Mouse (Mus musculus): ENCODE data around the gene Mettl27. TPM values are rescaled to one million over a fixed set of nuclear protein-coding genes. Genes with fewer than 3 reads are reported as not detected.

The Mettl27 gene
- polyA plus RNA-seq, 1 experiment from 2014 or later: 11.8 TPM

DNA sequence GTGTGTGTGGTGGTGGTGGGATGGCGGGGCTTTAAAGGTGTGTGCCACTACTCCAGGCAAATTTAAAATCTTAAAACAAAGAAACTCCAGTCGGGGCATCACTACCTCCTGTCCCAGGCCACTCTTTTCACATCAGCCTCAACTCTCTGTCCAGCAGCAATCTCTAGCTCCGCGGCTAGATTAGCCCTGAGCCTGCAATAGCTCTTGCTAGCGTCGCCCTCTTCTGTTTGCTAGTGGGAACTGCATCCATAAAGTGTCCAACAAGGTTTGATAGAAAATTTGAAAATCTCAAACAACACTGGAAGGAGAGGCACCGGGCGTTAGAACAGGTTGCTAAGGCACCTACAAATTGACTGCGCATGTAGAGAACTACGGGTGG, 33.3 kb downstream of the Mettl27 start:
- Histone ChIP-seq H3K9me3 (no peaks in the 10 kb centered on the region), H3K27ac (no peak overlapping the region), H3K4me1 (peaks cover 30% of the 10 kb centered on the region), H3K36me3 (replicated peaks) (no peaks in the 10 kb centered on the region), H3K27me3 (ENCODE audit: poor library complexity, severe bottlenecking) (peaks cover 15% of the 10 kb centered on the region; the same call in 1 of the 2 replicates), H3K4me3 (peak overlapping the region; percentile 43)
- peak; percentile 70 for DNase-seq (ENCODE audit: extremely low spot score, low spot score)
- 6% methylated on average over 10 of the region's 10 CpGs for WGBS

DNA sequence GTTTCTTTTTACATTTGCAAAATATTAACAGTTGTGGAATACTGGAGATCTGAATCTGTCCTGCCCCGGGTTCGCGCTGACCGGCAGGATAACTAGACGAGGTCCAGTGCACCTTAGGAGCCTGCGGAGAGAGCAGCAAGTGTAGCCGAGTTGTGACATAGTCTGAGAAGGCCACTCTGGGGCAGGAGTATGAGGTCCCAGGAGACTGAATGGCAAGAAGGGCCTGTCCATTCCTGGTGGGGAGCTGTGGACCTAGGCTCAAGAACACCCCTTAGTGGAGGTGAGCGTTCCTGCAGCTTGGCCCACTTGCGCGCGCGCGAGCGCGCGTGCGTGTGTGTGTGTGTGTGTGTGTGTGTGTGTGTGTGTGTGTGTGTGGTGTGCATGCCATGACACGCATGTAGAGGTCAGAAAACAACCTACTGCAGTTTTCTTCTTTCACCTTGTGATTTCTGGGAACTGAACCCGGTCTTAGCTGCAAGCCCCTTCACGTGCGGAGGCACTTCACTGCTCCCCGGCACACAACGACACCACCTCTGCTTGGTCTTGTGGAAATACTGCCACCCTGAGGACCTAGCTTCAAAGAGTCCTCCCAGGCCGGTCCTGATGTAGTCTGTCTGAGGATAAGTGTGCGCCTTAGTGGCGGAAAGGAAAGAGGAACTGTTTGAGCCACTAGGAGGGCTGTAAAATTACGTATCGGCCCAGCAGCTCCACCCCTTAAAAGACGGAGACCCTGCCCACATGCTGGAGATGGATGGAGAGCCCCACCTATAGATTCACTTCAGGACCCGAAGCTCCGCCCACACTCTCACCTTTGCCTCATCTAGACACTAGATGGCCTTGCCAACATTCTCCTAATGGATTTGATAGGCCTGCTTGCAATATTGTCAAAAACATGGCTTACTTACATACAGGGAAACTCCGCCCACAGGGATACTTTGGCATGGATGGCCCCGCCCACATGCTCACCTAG, 34.0 kb downstream of the Mettl27 start:
- Histone ChIP-seq H3K27me3 (ENCODE audit: poor library complexity, severe bottlenecking) (peaks cover 15% of the 10 kb centered on the region; the same call in 1 of the 2 replicates), H3K27ac (peak overlapping the region; percentile 12; the same call in 1 of the 2 replicates), H3K4me1 (peaks cover 30% of the 10 kb centered on the region), H3K4me3 (peak overlapping the region; percentile 43), H3K9me3 (no peaks in the 10 kb centered on the region), H3K36me3 (replicated peaks) (no peaks in the 10 kb centered on the region)
- peak; percentile 47 for DNase-seq (ENCODE audit: extremely low spot score, low spot score)
- WGBS: 2% methylated on average over 33 of the region's 33 CpGs

- Histone ChIP-seq H3K9me3 (no peaks in the 10 kb centered on the region), H3K4me3 (no peak overlapping the region), H3K27me3 (ENCODE audit: poor library complexity, severe bottlenecking) (peaks cover 15% of the 10 kb centered on the region; the same call in 1 of the 2 replicates), H3K36me3 (replicated peaks) (no peaks in the 10 kb centered on the region), H3K27ac (no peak overlapping the region), H3K4me1 (peaks cover 30% of the 10 kb centered on the region)
- DNase-seq (ENCODE audit: extremely low spot score, low spot score): no peak
- 80% methylated on average over 20 of the region's 20 CpGs for WGBS
These were observed 35.2 kb downstream of the Mettl27 start for GRCm38 (mm10) chr5:134967164-134967944.

DNA sequence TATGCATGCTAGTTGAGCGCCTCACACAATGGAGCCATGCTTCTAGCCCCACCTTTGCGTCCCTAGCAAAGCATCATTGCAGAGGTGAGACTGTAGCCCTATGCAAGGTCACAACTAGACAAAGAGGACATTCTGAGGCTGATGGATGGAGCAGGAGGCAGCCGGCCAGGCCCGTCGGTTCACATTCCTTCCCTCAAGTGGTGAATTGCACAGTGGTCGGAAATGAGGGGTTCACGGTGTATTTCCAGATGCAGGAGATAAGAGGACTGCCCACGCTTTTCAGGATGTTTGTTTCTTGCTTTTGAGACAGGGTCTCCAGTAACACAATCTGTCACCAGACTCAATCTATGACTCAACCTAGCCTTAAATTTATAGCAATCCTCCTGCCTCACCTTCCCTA, 38.5 kb downstream of the Mettl27 start:
- no peak for DNase-seq (ENCODE audit: extremely low spot score, low spot score)
- 80% methylated on average over 8 of the region's 8 CpGs for WGBS

GRCm38 (mm10) chr5:134973081-134973480, 40.9 kb downstream of the Mettl27 start:
- DNase-seq (ENCODE audit: extremely low spot score, low spot score): no peak
- no peak overlapping the region for H3K27ac ChIP-seq
- no peak overlapping the region for H3K4me3 ChIP-seq
- no peaks in the 10 kb centered on the region for H3K27me3 ChIP-seq (ENCODE audit: poor library complexity, severe bottlenecking)
- no peaks in the 10 kb centered on the region for H3K9me3 ChIP-seq
- H3K4me1 ChIP-seq: no peaks in the 10 kb centered on the region
- no peaks in the 10 kb centered on the region for H3K36me3 ChIP-seq (replicated peaks)

More for the DNA sequence above, 38.5 kb downstream of the Mettl27 start:
- peaks cover 15% of the 10 kb centered on the region; the same call in 1 of the 2 replicates for H3K27me3 ChIP-seq (ENCODE audit: poor library complexity, severe bottlenecking)
- peaks cover 20% of the 10 kb centered on the region for H3K4me1 ChIP-seq
- no peaks in the 10 kb centered on the region for H3K9me3 ChIP-seq
- H3K36me3 ChIP-seq (replicated peaks): no peaks in the 10 kb centered on the region
- H3K27ac ChIP-seq: no peak overlapping the region
- H3K4me3 ChIP-seq: no peak overlapping the region

DNA sequence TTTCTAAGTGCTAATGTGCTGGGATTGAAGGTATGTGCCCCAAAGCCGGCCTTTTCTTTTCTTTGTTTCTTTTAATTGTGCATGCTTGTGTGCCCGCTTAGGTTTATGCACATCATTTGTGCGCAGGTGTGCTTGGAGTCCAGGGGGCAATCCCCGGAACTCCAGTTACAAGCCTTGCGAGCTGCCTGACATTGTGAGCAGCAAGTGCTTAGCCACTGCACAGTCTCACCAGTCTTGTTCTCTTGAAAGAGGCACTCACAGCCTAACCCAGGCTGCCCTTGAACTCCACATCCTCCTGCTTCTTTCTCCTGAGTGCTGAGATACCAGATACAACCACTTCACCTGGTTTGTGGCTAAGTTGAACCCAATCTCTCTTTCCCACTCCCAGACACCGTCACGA, 41.4 kb downstream of the Mettl27 start:
- Histone ChIP-seq H3K36me3 (replicated peaks) (no peaks in the 10 kb centered on the region), H3K27ac (no peak overlapping the region), H3K27me3 (ENCODE audit: poor library complexity, severe bottlenecking) (no peaks in the 10 kb centered on the region)

GRCm38 (mm10) chr5:134974294-134974693, 42.1 kb downstream of the Mettl27 start:
- no peaks in the 10 kb centered on the region for H3K9me3 ChIP-seq
- WGBS: 76% methylated on average over 7 of the region's 7 CpGs

More for the DNA sequence above, 41.4 kb downstream of the Mettl27 start:
- H3K9me3 ChIP-seq: no peaks in the 10 kb centered on the region
- no peaks in the 10 kb centered on the region for H3K4me1 ChIP-seq
- DNase-seq (ENCODE audit: extremely low spot score, low spot score): no peak
- H3K4me3 ChIP-seq: no peak overlapping the region
- 80% methylated on average over 7 of the region's 7 CpGs for WGBS

GRCm38 (mm10) chr5:134974921-134975320, 42.8 kb downstream of the Mettl27 start:
- H3K27me3 ChIP-seq (ENCODE audit: poor library complexity, severe bottlenecking): no peaks in the 10 kb centered on the region
- no peaks in the 10 kb centered on the region for H3K9me3 ChIP-seq
- H3K27ac ChIP-seq: no peak overlapping the region
- 76% methylated on average over 2 of the region's 2 CpGs for WGBS
- H3K4me3 ChIP-seq: no peak overlapping the region
- no peaks in the 10 kb centered on the region for H3K4me1 ChIP-seq
- H3K36me3 ChIP-seq (replicated peaks): no peaks in the 10 kb centered on the region
- no peak for DNase-seq (ENCODE audit: extremely low spot score, low spot score)

More at GRCm38 (mm10) chr5:134974294-134974693, 42.1 kb downstream of the Mettl27 start:
- Histone ChIP-seq H3K36me3 (replicated peaks) (no peaks in the 10 kb centered on the region), H3K27me3 (ENCODE audit: poor library complexity, severe bottlenecking) (no peaks in the 10 kb centered on the region), H3K27ac (no peak overlapping the region), H3K4me1 (no peaks in the 10 kb centered on the region), H3K4me3 (no peak overlapping the region)
- DNase-seq (ENCODE audit: extremely low spot score, low spot score): no peak

DNA sequence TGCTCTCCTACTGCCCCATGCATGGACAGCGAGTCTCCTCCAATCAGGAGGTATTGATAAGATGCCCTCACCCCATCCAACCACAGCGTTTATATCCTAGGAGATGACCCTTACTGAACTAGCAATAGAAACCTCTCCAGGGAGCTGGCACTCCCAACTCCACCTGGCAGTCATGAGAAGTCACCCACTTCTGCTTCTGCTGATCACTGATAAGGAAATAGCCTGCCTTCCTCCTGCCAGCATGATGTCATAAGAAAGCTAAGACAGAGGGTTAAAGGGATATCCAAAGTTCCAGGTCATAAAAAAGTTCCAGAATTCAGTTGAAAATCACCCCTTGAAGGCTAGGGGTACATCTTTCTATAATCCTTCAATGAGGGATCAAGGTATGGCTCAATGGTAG, 44.0 kb downstream of the Mettl27 start:
- DNase-seq (ENCODE audit: extremely low spot score, low spot score): no peak
- Histone ChIP-seq H3K4me3 (no peak overlapping the region), H3K27ac (no peak overlapping the region), H3K9me3 (no peaks in the 10 kb centered on the region), H3K36me3 (replicated peaks) (no peaks in the 10 kb centered on the region), H3K4me1 (no peaks in the 10 kb centered on the region; the same call in 1 of the 2 replicates), H3K27me3 (ENCODE audit: poor library complexity, severe bottlenecking) (no peaks in the 10 kb centered on the region)
- 94% methylated on average over 2 of the region's 2 CpGs for WGBS

- 88% methylated on average over 14 of the region's 14 CpGs for WGBS
- no peaks in the 10 kb centered on the region for H3K27me3 ChIP-seq (ENCODE audit: poor library complexity, severe bottlenecking)
- no peaks in the 10 kb centered on the region; the same call in 1 of the 2 replicates for H3K4me1 ChIP-seq
- no peak overlapping the region for H3K27ac ChIP-seq
- H3K4me3 ChIP-seq: no peak overlapping the region
- H3K36me3 ChIP-seq (replicated peaks): no peaks in the 10 kb centered on the region
- DNase-seq (ENCODE audit: extremely low spot score, low spot score): no peak
- H3K9me3 ChIP-seq: no peaks in the 10 kb centered on the region
These were observed 44.5 kb downstream of the Mettl27 start for GRCm38 (mm10) chr5:134976577-134977250.

DNA sequence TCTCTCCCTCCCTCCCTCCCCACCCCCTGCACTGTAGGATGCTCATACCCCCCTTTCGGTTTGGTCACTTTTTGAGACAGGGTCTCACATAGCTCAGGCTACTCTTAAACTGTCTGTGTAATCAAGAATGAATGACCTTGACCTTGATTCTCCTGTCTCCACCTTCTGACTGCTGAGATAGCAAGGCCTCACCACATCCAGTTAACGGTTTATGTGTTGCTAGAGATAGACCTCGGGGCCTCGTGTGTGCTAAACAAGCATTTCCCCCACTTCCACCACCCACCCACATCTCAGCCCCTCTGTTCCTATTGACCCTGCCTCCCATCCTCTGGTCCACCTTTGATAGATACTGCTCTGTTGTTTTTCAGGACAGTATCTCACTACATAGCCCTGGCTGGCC, 45.7 kb downstream of the Mettl27 start:
- no peak for DNase-seq (ENCODE audit: extremely low spot score, low spot score)
- Histone ChIP-seq H3K4me1 (no peaks in the 10 kb centered on the region; the same call in 1 of the 2 replicates), H3K27me3 (ENCODE audit: poor library complexity, severe bottlenecking) (no peaks in the 10 kb centered on the region), H3K27ac (no peak overlapping the region), H3K9me3 (no peaks in the 10 kb centered on the region), H3K36me3 (replicated peaks) (no peaks in the 10 kb centered on the region), H3K4me3 (no peak overlapping the region)
- 84% methylated on average over 4 of the region's 4 CpGs for WGBS

DNA sequence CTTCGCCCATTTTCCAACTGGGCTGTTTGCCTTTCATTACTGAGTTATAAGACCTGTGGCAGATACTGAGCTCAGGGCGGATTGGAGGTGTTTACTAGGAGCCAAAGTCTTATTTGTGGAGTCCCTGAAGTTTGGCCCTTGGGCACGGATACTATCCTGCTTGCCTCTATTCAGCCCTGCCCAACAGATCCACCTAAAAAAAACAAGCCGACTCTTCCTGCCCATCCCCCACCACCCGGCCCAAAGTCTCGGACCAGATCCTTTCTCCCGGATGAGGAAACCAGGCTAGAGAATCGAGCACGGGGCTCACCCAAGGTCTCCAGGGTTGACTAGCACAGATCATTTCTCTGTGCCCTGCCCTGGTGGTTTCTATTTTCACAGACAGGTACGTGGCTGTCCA, 49.0 kb downstream of the Mettl27 start:
- Histone ChIP-seq H3K9me3 (no peaks in the 10 kb centered on the region), H3K4me1 (peaks cover 33% of the 10 kb centered on the region), H3K27me3 (ENCODE audit: poor library complexity, severe bottlenecking) (peaks cover 27% of the 10 kb centered on the region), H3K27ac (no peak overlapping the region), H3K36me3 (replicated peaks) (no peaks in the 10 kb centered on the region), H3K4me3 (no peak overlapping the region)
- 63% methylated on average over 10 of the region's 10 CpGs for WGBS
- DNase-seq (ENCODE audit: extremely low spot score, low spot score): no peak
